Mouse (Mus musculus) CH12.LX (cell line): Measurements from ENCODE around the gene Scgb1a1. TPM values are rescaled to one million over a fixed set of nuclear protein-coding genes. Genes with fewer than 3 reads are reported as not detected.
A peak's percentile ranks its signal among the peaks of the same experiment; 100 is the strongest.

Experiments
- DNase-seq: peaks from one replicate; pipeline ENCODE4 v3.0.0-alpha.2; 2013; ENCODE audit errors: extremely low read depth
- H3K27ac ChIP-seq: 2 replicates; pipeline ENCODE4 v1.5.1; 2012; ENCODE audit warnings: low read depth, mild to moderate bottlenecking, control low read depth, moderate library complexity; ENCODE audit not compliant: insufficient read depth
- H3K27me3 ChIP-seq: replicated peaks from 2 replicates; pipeline ENCODE3; 2012; ENCODE audit warnings: inconsistent platforms
- H3K36me3 ChIP-seq, 2 experiments: replicated peaks in 1 of 2; 2 replicates each; pipeline versions ENCODE3 to v1.6.1; 2012; ENCODE audit warnings: inconsistent platforms in 1 of 2, low read length in 1 of 2, mild to moderate bottlenecking in 1 of 2, mixed read lengths in 1 of 2, moderate library complexity in 1 of 2; ENCODE audit not compliant: control insufficient read depth in 1 of 2, insufficient read depth in 1 of 2
- H3K4me1 ChIP-seq, 2 experiments: 2 replicates each; pipeline ENCODE4 v1.6.1; 2012; ENCODE audit warnings: inconsistent platforms in 1 of 2, moderate library complexity in 1 of 2; ENCODE audit not compliant: insufficient read depth in 2 of 2, control insufficient read depth in 1 of 2
- H3K4me2 ChIP-seq: 2 replicates; pipeline ENCODE4 v1.6.1; 2012; ENCODE audit warnings: low read depth, mild to moderate bottlenecking, control low read depth; ENCODE audit not compliant: poor library complexity, insufficient read depth, severe bottlenecking
- H3K4me3 ChIP-seq, 3 experiments: fragments of 150-350 bp in 1 of 3; sonication (generic) in 1 of 3; replicated peaks in 1 of 3; 2 replicates each; pipeline versions ENCODE3 to v1.5.1; 2011 to 2012; ENCODE audit warnings: low read depth in 2 of 3, low read length in 2 of 3, mild to moderate bottlenecking in 2 of 3, moderate library complexity in 2 of 3, control low read depth in 1 of 3, improper control_type of control experiment in 1 of 3, inconsistent platforms in 1 of 3, mixed read lengths in 1 of 3; ENCODE audit not compliant: poor library complexity in 1 of 3
- H3K79me2 ChIP-seq: replicated peaks from 2 replicates; pipeline ENCODE4 v1.6.1; 2012; ENCODE audit warnings: mild to moderate bottlenecking, moderate library complexity; ENCODE audit not compliant: control insufficient read depth, poor library complexity, insufficient read depth, severe bottlenecking; ENCODE audit errors: extremely low read depth
- H3K9ac ChIP-seq: 2 replicates; pipeline ENCODE4 v1.6.1; 2012; ENCODE audit warnings: low read depth, mild to moderate bottlenecking, control low read depth, moderate library complexity; ENCODE audit not compliant: insufficient read depth
- H3K9me3 ChIP-seq: replicated peaks from 2 replicates; pipeline ENCODE3; 2012; ENCODE audit warnings: low read length, inconsistent platforms, mixed read lengths
- BHLHE40 ChIP-seq: IDR thresholded peaks from 2 replicates; pipeline ENCODE4 v1.6.1; 2011; ENCODE audit warnings: mild to moderate bottlenecking, low read depth, low read length, improper control_type of control experiment
- CHD1 ChIP-seq: IDR thresholded peaks from 2 replicates; pipeline ENCODE4 v1.6.1; 2012; ENCODE audit warnings: low read depth, low read length, improper control_type of control experiment, inconsistent platforms
- CHD2 ChIP-seq: IDR thresholded peaks from 2 replicates; pipeline ENCODE4 v1.6.1; 2011; ENCODE audit warnings: low read length, improper control_type of control experiment
- ELF1 ChIP-seq: IDR thresholded peaks from 2 replicates; pipeline ENCODE4 v1.6.1; 2014; ENCODE audit warnings: low read depth, mild to moderate bottlenecking, inconsistent platforms, low read length, improper control_type of control experiment
- EP300 ChIP-seq: IDR thresholded peaks from 2 replicates; pipeline ENCODE4 v1.6.1; 2011; ENCODE audit warnings: low read length, improper control_type of control experiment
- IRF4 ChIP-seq: IDR thresholded peaks from 2 replicates; pipeline ENCODE4 v1.6.1; 2014; ENCODE audit warnings: low read depth, mild to moderate bottlenecking, inconsistent platforms, low read length, improper control_type of control experiment
- KAT2A ChIP-seq: IDR thresholded peaks from 2 replicates; pipeline ENCODE4 v1.6.1; 2012; ENCODE audit warnings: low read length, improper control_type of control experiment, inconsistent platforms; ENCODE audit not compliant: insufficient replicate concordance
- MAZ ChIP-seq: IDR thresholded peaks from 2 replicates; pipeline ENCODE4 v1.6.1; 2012; ENCODE audit warnings: low read depth, mild to moderate bottlenecking, inconsistent platforms, low read length, improper control_type of control experiment, moderate library complexity
- MXI1 ChIP-seq: IDR thresholded peaks from 2 replicates; pipeline ENCODE4 v1.6.1; 2011; ENCODE audit warnings: mild to moderate bottlenecking, low read depth, low read length, improper control_type of control experiment
- POLR2AphosphoS2 ChIP-seq: IDR thresholded peaks from 2 replicates; pipeline ENCODE4 v1.6.1; 2011; ENCODE audit warnings: low read depth, low read length, improper control_type of control experiment
- SIN3A ChIP-seq: IDR thresholded peaks from 2 replicates; pipeline ENCODE4 v1.6.1; 2012; ENCODE audit warnings: low read length, improper control_type of control experiment, inconsistent platforms
- SMC3 ChIP-seq: IDR thresholded peaks from 2 replicates; pipeline ENCODE4 v1.6.1; 2011; ENCODE audit warnings: low read depth, low read length, improper control_type of control experiment
- TBP ChIP-seq: conservative IDR thresholded peaks from 2 replicates; pipeline ENCODE4 v1.6.1; 2011; ENCODE audit warnings: low read depth, low read length, improper control_type of control experiment
- TCF12 ChIP-seq: IDR thresholded peaks from 2 replicates; pipeline ENCODE4 v1.6.1; 2014; ENCODE audit warnings: low read depth, mild to moderate bottlenecking, inconsistent platforms, low read length, improper control_type of control experiment
- ZMIZ1 ChIP-seq: IDR thresholded peaks from 2 replicates; pipeline ENCODE4 v1.6.1; 2012; ENCODE audit warnings: low read depth, mild to moderate bottlenecking, inconsistent platforms, low read length, improper control_type of control experiment
- ZNF384 ChIP-seq: IDR thresholded peaks from 2 replicates; pipeline ENCODE4 v1.6.1; 2012; ENCODE audit warnings: low read depth, low read length, improper control_type of control experiment, inconsistent platforms
- dilution Hi-C: fragments of 300-500 bp; cut with MboI; formaldehyde crosslinking; loops from 2 replicates; pipeline ENCODE4 v1.14.3; 2020; ENCODE audit warnings: low sequenced_read_pairs; ENCODE audit not compliant: extremely low pct_unique_long_range_greater_than_20kb, extremely low pct_ligation_motif_present
- in situ Hi-C: fragments of 300-500 bp; cut with MboI; formaldehyde crosslinking; loops from 3 replicates; pipeline ENCODE4 v1.14.3; 2019; ENCODE audit warnings: low sequenced_read_pairs, low pct_ligation_motif_present, low pct_unique_long_range_greater_than_20kb, mixed read lengths
- polyA plus RNA-seq: library from polyadenylated mRNA; unstranded; fragments of >175 nt; gene quantifications from 2 replicates; pipeline ENCODE4 v1.2.1, GENCODE M21; 2012; ENCODE audit warnings: low read depth; ENCODE audit not compliant: insufficient read length
- total RNA-seq, 2 experiments: library from RNA; depleted of rRNA; stranded (reverse); fragments of 300-350 nt in 1 of 2; fragments of >200 nt in 1 of 2; gene quantifications; 2 replicates each; pipeline ENCODE4 v1.2.3; 2012 to 2014

The Scgb1a1 gene
- total and polyA plus RNA-seq, 3 experiments, result not detected

GRCm38 (mm10) chr19:9071456-9072156, 16.2 kb downstream of the Scgb1a1 start (continued):
- TF ChIP-seq CHD1 (no peak), SMC3 (no peak), POLR2AphosphoS2 (no peak)

- H3K4me1 ChIP-seq, result peaks cover 45 to 81% of the 10 kb centered on the region in 2 experiments
- DNase-seq, result no peak
- H3K27ac ChIP-seq, result no peak overlapping the region
- H3K36me3 ChIP-seq, result no peaks in the 10 kb centered on the region
- H3K9me3 ChIP-seq, result no peaks in the 10 kb centered on the region
- H3K4me2 ChIP-seq, result no peak overlapping the region
- no peaks in the 10 kb centered on the region for H3K79me2 ChIP-seq
- in situ Hi-C loops, result no loop called here
- H3K27me3 ChIP-seq, result no peaks in the 10 kb centered on the region
- H3K4me3 ChIP-seq, result no peak overlapping the region
- dilution Hi-C loops, result no loop called here
- no peak for TF ChIP-seq ELF1
- no peak for TF ChIP-seq MXI1
- TF ChIP-seq EP300, result no peak
- TF ChIP-seq TCF12, result no peak
- TF ChIP-seq KAT2A, result no peak
- no peak for TF ChIP-seq TBP
- TF ChIP-seq MAZ, result no peak
- no peak for TF ChIP-seq SIN3A
- no peak for TF ChIP-seq ZMIZ1
- no peak for TF ChIP-seq POLR2AphosphoS2
- H3K9ac ChIP-seq, result 0 out of 2 replicates have a peak overlapping the region, but pooled peaks have one; percentile 4
Observed at GRCm38 (mm10) chr19:9070316-9070715, 17.4 kb downstream of the Scgb1a1 start.

- Histone ChIP-seq H3K4me2 (peak overlapping the region; percentile 16; the same call in 1 of the 2 replicates), H3K79me2 (no peaks in the 10 kb centered on the region), H3K27ac (no peak overlapping the region), H3K27me3 (no peaks in the 10 kb centered on the region), H3K4me1 (peaks cover 45 to 83% of the 10 kb centered on the region in 2 experiments), H3K9ac (0 out of 2 replicates have a peak overlapping the region, but pooled peaks have one; percentile 4), H3K9me3 (no peaks in the 10 kb centered on the region), H3K4me3 (no peak overlapping the region), H3K36me3 (no peaks in the 10 kb centered on the region)
- TF ChIP-seq IRF4, result peak; percentile 28; the same call in 1 of the 2 replicates
- TF ChIP-seq CHD2, result peak; percentile 58
- no peak for TF ChIP-seq CHD1
- TF ChIP-seq BHLHE40, result peak; percentile 49
- TF ChIP-seq EP300, result peak; percentile 46; the same call in 1 of the 2 replicates
- TF ChIP-seq SIN3A, result no peak
- TF ChIP-seq ZNF384, result peak; percentile 83
- TF ChIP-seq TCF12, result peak; percentile 35; the same call in 1 of the 2 replicates
- dilution Hi-C loops (no loop called here), in situ Hi-C loops (no loop called here)
- peak; percentile 53 for DNase-seq
Observed at GRCm38 (mm10) chr19:9069687-9070307, 18.0 kb downstream of the Scgb1a1 start.
